Mouse (Mus musculus) ES-CJ7 (cell line): ENCODE measurements around the gene Casz1.

Experiments used
- DNase-seq: peaks from one replicate; pipeline ENCODE4 v3.0.0; 2011; ENCODE audit warnings: low read depth, low spot score

Casz1 gene

GRCm38 (mm10) chr4:148876867-148877266, 72.6 kb downstream of the Casz1 start:
- DNase-seq: no peak

- DNase-seq: no peak
Measured at GRCm38 (mm10) chr4:148878192-148878983, 74.2 kb downstream of the Casz1 start.

GRCm38 (mm10) chr4:148878984-148879610, 74.9 kb downstream of the Casz1 start:
- no peak for DNase-seq

- DNase-seq: no peak
Measured at GRCm38 (mm10) chr4:148879631-148880030, 75.4 kb downstream of the Casz1 start.

GRCm38 (mm10) chr4:148881001-148881669, 76.9 kb downstream of the Casz1 start:
- no peak for DNase-seq

- no peak for DNase-seq
Measured at GRCm38 (mm10) chr4:148881838-148882237, 77.6 kb downstream of the Casz1 start.

GRCm38 (mm10) chr4:148882360-148882929, 78.2 kb downstream of the Casz1 start:
- peak; percentile 59 for DNase-seq

GRCm38 (mm10) chr4:148884596-148884995, 80.4 kb downstream of the Casz1 start:
- no peak for DNase-seq

- no peak for DNase-seq
Measured at GRCm38 (mm10) chr4:148885401-148885800, 81.2 kb downstream of the Casz1 start.

- no peak for DNase-seq
Measured at GRCm38 (mm10) chr4:148885921-148886540, 81.8 kb downstream of the Casz1 start.

- no peak for DNase-seq
Measured at GRCm38 (mm10) chr4:148888229-148888628, 84.0 kb downstream of the Casz1 start.

GRCm38 (mm10) chr4:148889011-148889410, 84.8 kb downstream of the Casz1 start:
- no peak for DNase-seq

- DNase-seq: no peak
Measured at GRCm38 (mm10) chr4:148890442-148890841, 86.2 kb downstream of the Casz1 start.

- peak; percentile 59 for DNase-seq
Measured at GRCm38 (mm10) chr4:148890892-148891838, 86.9 kb downstream of the Casz1 start.

GRCm38 (mm10) chr4:148896125-148896524, 91.9 kb downstream of the Casz1 start:
- DNase-seq: no peak

- DNase-seq: no peak
Measured at GRCm38 (mm10) chr4:148899927-148900294, 95.7 kb downstream of the Casz1 start.

- peak; percentile 90 for DNase-seq
Measured at GRCm38 (mm10) chr4:148900295-148901211, 96.3 kb downstream of the Casz1 start.

- no peak for DNase-seq
Measured at GRCm38 (mm10) chr4:148901275-148902052, 97.2 kb downstream of the Casz1 start.
